Mouse (Mus musculus) liver, embryonic 14.5 days (tissue): ENCODE measurements around the gene Ap2s1.

Experiments used
- CTCF ChIP-seq: IDR thresholded peaks from 2 replicates; pipeline ENCODE4 v1.5.1; 2016; ENCODE audit warnings: antibody characterized with exemption, low read depth, control low read depth
- EP300 ChIP-seq: IDR thresholded peaks from 2 replicates; pipeline ENCODE4 v1.6.1; 2016; ENCODE audit warnings: antibody characterized with exemption, low read depth

- TF ChIP-seq CTCF (no peak), EP300 (no peak)
Observed at GRCm38 (mm10) chr7:16780076-16780475, 41.9 kb downstream of the Ap2s1 start.
